Mouse (Mus musculus) lung, embryonic 15.5 days (tissue): Measurements from ENCODE around the gene Grb14. TPM values are rescaled to one million over a fixed set of nuclear protein-coding genes. Genes with fewer than 3 reads are reported as not detected.
A peak's percentile ranks its signal among the peaks of the same experiment; 100 is the strongest.

Source experiments
- ATAC-seq: fragments of 200-750 bp; cut with Nextera tagmentation; 2 replicates; pipeline ENCODE4 v1.8.0; 2017; ENCODE audit warnings: moderate number of reproducible peaks, borderline replicate concordance; ENCODE audit not compliant: low FRiP score, low TSS enrichment; ENCODE audit errors: extremely low read depth
- H3K27ac ChIP-seq: fragments of 300-500 bp; sonication (generic); 2 replicates; pipeline ENCODE4 v1.5.1; 2015; ENCODE audit warnings: moderate library complexity, mild to moderate bottlenecking, inconsistent platforms
- H3K27me3 ChIP-seq: fragments of 300-500 bp; sonication (generic); 2 replicates; pipeline ENCODE4 v1.6.1; 2015; ENCODE audit warnings: inconsistent platforms
- H3K36me3 ChIP-seq: fragments of 300-500 bp; sonication (generic); 2 replicates; pipeline ENCODE4 v1.6.1; 2015; ENCODE audit warnings: inconsistent platforms
- H3K4me1 ChIP-seq: fragments of 300-500 bp; sonication (generic); 2 replicates; pipeline ENCODE4 v1.6.1; 2015; ENCODE audit warnings: inconsistent platforms
- H3K4me2 ChIP-seq: fragments of 300-500 bp; sonication (generic); 2 replicates; pipeline ENCODE4 v1.6.1; 2015; ENCODE audit warnings: inconsistent platforms, mild to moderate bottlenecking, moderate library complexity
- H3K4me3 ChIP-seq: fragments of 300-500 bp; sonication (generic); 2 replicates; pipeline ENCODE4 v1.5.1; 2015; ENCODE audit warnings: mild to moderate bottlenecking, inconsistent platforms
- H3K9ac ChIP-seq: fragments of 300-500 bp; sonication (generic); 2 replicates; pipeline ENCODE4 v1.6.1; 2015; ENCODE audit warnings: inconsistent platforms
- H3K9me3 ChIP-seq: fragments of 300-500 bp; sonication (generic); 2 replicates; pipeline ENCODE4 v1.6.1; 2016; ENCODE audit warnings: inconsistent platforms
- WGBS: fragments of 180-500 bp; shearing (Covaris S2); methylation state at CpG from one replicate; pipeline ENCODE4 v1.1.7; 2015; 5-methylcytosine and 5-hydroxymethylcytosine counted together
- polyA plus RNA-seq: library from polyadenylated mRNA; unstranded; fragments of >200 nt; fragmentation: Nextera tagmentation; extraction: Ambion mirVana; gene quantifications from 2 replicates; pipeline ENCODE4 v1.2.1, GENCODE M21; 2015

Gene Grb14
- polyA plus RNA-seq, 1 experiment from 2014 or later = 36.9 TPM

- Histone ChIP-seq H3K36me3 (no peaks in the 10 kb centered on the region), H3K4me2 (no peak overlapping the region), H3K4me1 (no peaks in the 10 kb centered on the region), H3K9ac (no peak overlapping the region), H3K4me3 (no peak overlapping the region), H3K27me3 (no peaks in the 10 kb centered on the region), H3K27ac (no peak overlapping the region), H3K9me3 (no peaks in the 10 kb centered on the region)
- 0 out of 2 replicates have a peak, but pooled peaks have one; percentile 14 for ATAC-seq
- 65% methylated on average over 3 of the region's 3 CpGs for WGBS
These were observed 77.3 kb downstream of the Grb14 start for GRCm38 (mm10) chr2:64947484-64947883.

- H3K4me3 ChIP-seq = no peak overlapping the region
- ATAC-seq = no peak; the same call in 1 of the 2 replicates
These were observed 103.9 kb downstream of the Grb14 start for GRCm38 (mm10) chr2:64920879-64921278.

GRCm38 (mm10) chr2:64915448-64915847 lies 109.3 kb downstream of the Grb14 start:
- Histone ChIP-seq H3K9me3 (no peaks in the 10 kb centered on the region), H3K4me3 (no peak overlapping the region), H3K4me1 (peaks cover 5% of the 10 kb centered on the region; the same call in 1 of the 2 replicates), H3K27me3 (no peaks in the 10 kb centered on the region), H3K9ac (no peak overlapping the region), H3K4me2 (no peak overlapping the region), H3K36me3 (no peaks in the 10 kb centered on the region), H3K27ac (no peak overlapping the region)
- no peak for ATAC-seq
- 58% methylated on average over 6 of the region's 6 CpGs for WGBS

More at GRCm38 (mm10) chr2:64920879-64921278, 103.9 kb downstream of the Grb14 start:
- H3K36me3 ChIP-seq = no peaks in the 10 kb centered on the region
- H3K27ac ChIP-seq = no peak overlapping the region
- 38% methylated on average over 5 of the region's 5 CpGs for WGBS
- H3K27me3 ChIP-seq = no peaks in the 10 kb centered on the region
- H3K9me3 ChIP-seq = no peaks in the 10 kb centered on the region
- H3K4me2 ChIP-seq = peak overlapping the region; percentile 6; the same call in 1 of the 2 replicates
- peaks cover 12% of the 10 kb centered on the region for H3K4me1 ChIP-seq
- H3K9ac ChIP-seq = no peak overlapping the region

GRCm38 (mm10) chr2:64904877-64905276 lies 119.9 kb downstream of the Grb14 start:
- Histone ChIP-seq H3K9ac (no peak overlapping the region), H3K27me3 (no peaks in the 10 kb centered on the region), H3K4me1 (no peaks in the 10 kb centered on the region), H3K36me3 (no peaks in the 10 kb centered on the region), H3K9me3 (no peaks in the 10 kb centered on the region), H3K27ac (no peak overlapping the region), H3K4me3 (no peak overlapping the region), H3K4me2 (no peak overlapping the region)
- no peak for ATAC-seq
- 88% methylated on average over 5 of the region's 5 CpGs for WGBS

GRCm38 (mm10) chr2:64897844-64898243 lies 126.9 kb downstream of the Grb14 start:
- no peaks in the 10 kb centered on the region for H3K4me1 ChIP-seq
- no peaks in the 10 kb centered on the region for H3K9me3 ChIP-seq
- no peak overlapping the region for H3K9ac ChIP-seq
- no peak overlapping the region for H3K4me2 ChIP-seq
- no peak for ATAC-seq
- WGBS = 74% methylated on average over 5 of the region's 5 CpGs
- no peaks in the 10 kb centered on the region for H3K36me3 ChIP-seq
- no peaks in the 10 kb centered on the region for H3K27me3 ChIP-seq
- no peak overlapping the region for H3K4me3 ChIP-seq
- H3K27ac ChIP-seq = no peak overlapping the region

- no peak for ATAC-seq
- H3K9me3 ChIP-seq = no peaks in the 10 kb centered on the region
- H3K27me3 ChIP-seq = no peaks in the 10 kb centered on the region
- no peaks in the 10 kb centered on the region for H3K36me3 ChIP-seq
- no peak overlapping the region for H3K9ac ChIP-seq
- H3K4me1 ChIP-seq = no peaks in the 10 kb centered on the region
- H3K4me3 ChIP-seq = no peak overlapping the region
- 52% methylated on average over 7 of the region's 7 CpGs for WGBS
- no peak overlapping the region for H3K4me2 ChIP-seq
- no peak overlapping the region for H3K27ac ChIP-seq
These were observed 131.6 kb downstream of the Grb14 start for GRCm38 (mm10) chr2:64893233-64893632.

- H3K4me1 ChIP-seq = no peaks in the 10 kb centered on the region
- H3K4me2 ChIP-seq = no peak overlapping the region
- 48% methylated on average over 6 of the region's 6 CpGs for WGBS
- no peaks in the 10 kb centered on the region for H3K27me3 ChIP-seq
- no peak overlapping the region for H3K4me3 ChIP-seq
- no peak overlapping the region for H3K27ac ChIP-seq
- H3K36me3 ChIP-seq = no peaks in the 10 kb centered on the region
- H3K9ac ChIP-seq = no peak overlapping the region
- H3K9me3 ChIP-seq = no peaks in the 10 kb centered on the region
- ATAC-seq = no peak
These were observed 137.6 kb downstream of the Grb14 start for GRCm38 (mm10) chr2:64887098-64887757.

- WGBS = 25% methylated on average over 5 of the region's 5 CpGs
- no peak overlapping the region for H3K27ac ChIP-seq
- no peak overlapping the region for H3K4me3 ChIP-seq
- no peaks in the 10 kb centered on the region for H3K27me3 ChIP-seq
- H3K9ac ChIP-seq = no peak overlapping the region
- H3K4me2 ChIP-seq = no peak overlapping the region
- H3K4me1 ChIP-seq = no peaks in the 10 kb centered on the region
- no peaks in the 10 kb centered on the region for H3K9me3 ChIP-seq
- ATAC-seq = no peak
- H3K36me3 ChIP-seq = no peaks in the 10 kb centered on the region
These were observed 139.1 kb downstream of the Grb14 start for GRCm38 (mm10) chr2:64885696-64886095.

- Histone ChIP-seq H3K27ac (no peak overlapping the region), H3K4me3 (no peak overlapping the region), H3K4me2 (no peak overlapping the region), H3K9ac (no peak overlapping the region), H3K36me3 (no peaks in the 10 kb centered on the region), H3K9me3 (no peaks in the 10 kb centered on the region), H3K27me3 (no peaks in the 10 kb centered on the region), H3K4me1 (no peaks in the 10 kb centered on the region)
- ATAC-seq = no peak
- 24% methylated on average over 2 of the region's 2 CpGs for WGBS
These were observed 146.5 kb downstream of the Grb14 start for GRCm38 (mm10) chr2:64878275-64878674.

Other genes starting within 250 kb of the Grb14 start
- gene Cobll1, start 214.4 kb upstream of the Grb14 start, polyA plus RNA-seq = 7.8 and 9.2 TPM in 2 replicates